Mouse (Mus musculus): ENCODE measurements around the gene Uhmk1.

Gene Uhmk1

DNA sequence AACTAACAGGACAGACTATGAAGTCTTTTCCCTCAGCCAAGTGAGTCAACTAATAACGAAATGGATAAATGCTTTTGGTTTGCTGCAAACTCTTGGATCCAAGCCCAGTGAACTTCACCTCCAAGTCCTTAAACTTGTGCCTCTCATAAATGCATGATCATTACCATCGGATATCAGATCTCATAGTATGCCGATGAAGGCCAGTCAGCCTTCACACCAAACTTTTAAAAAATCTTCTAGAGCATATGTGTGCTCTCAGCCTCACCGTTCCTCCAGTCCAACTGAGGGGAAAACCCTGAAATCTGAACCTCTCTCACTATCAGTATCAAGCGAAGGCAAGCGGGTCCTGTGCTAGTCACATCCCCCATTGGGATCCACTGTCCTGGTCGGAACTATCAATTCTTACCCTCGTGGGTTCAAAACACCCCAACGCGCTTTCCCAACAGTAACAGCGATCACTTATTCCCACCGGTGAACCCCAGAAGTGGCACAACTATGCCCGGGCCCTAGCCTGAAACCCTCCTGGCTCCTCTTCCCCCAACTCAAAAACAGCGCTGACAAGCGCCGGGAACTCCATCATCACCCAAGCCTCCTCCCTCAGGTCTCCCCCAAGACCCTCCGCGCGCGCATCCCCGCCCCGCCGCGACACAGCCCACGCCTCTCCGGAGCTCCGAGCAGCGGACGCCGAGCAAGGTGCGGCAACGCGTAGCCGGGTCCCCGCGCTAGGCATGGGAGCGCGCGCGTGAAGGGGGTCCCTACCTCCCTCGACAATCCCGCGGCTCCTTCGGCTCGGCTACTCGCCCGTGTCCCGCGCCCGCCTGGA, 41.0 kb downstream of the Uhmk1 start:
- peak; percentile 60 for DNase-seq

DNA sequence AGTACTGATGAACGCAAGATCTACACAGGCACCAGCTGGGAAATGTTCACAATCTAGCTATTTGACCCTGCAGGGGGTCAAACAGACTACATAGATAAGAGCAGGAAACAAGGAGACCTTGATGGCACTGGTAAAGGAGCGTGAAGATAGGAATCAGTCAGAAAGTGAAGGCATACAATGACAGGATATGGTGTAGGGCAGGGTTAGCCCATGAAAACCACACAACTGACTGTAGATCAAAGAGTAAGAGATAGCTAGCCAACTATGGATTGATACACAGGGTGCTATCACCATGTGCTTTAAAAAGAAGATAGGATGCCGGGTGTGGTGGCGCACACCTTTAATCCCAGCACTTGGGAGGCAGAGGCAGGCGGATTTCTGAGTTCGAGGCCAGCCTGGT, 47.4 kb downstream of the Uhmk1 start:
- DNase-seq = no peak

DNA sequence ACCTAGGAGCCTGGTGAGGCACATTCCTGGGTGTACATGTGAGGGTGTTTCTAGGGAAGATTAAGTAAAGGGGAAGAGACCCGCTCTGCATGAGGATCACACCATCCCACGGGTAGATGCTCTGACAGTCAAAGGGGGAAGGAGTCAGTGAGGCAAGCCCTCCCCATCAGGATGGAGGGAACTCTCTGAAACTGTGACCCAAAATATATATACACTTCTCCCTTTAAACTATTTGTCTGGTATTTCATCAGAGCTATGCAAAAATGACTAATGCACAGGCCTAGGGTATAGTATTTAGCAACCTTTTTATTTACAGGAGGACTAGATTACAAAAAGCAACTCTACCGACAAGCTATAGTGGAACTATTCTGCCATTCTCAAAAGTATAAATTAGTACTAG, 50.3 kb downstream of the Uhmk1 start:
- no peak for DNase-seq

DNA sequence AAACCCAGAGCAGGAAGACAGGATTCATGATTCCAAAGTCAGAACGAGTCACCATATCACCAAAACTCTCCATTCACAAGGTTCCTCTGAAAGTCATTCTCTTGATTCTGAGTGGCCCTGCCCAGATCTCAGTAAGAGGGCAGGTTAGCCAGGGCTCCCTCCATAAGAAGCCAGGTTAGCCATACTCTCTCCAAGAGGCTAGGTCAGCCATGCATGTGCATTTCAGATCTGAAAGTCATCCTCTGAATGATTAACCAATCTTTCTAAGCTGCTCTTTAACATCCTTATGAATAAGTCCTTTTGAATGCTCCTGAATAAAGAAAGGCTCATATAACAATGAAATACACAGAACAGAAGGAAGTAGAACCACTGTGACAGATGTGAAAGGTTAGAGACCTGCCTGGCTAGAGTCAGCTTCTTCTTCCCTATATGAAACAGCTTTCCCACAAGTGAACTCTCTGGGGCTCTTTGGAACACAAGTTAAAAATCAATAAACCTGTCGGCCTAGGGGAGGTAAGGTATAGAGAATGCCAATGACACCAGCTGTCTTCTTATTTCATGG, 51.1 kb downstream of the Uhmk1 start:
- no peak for DNase-seq

DNA sequence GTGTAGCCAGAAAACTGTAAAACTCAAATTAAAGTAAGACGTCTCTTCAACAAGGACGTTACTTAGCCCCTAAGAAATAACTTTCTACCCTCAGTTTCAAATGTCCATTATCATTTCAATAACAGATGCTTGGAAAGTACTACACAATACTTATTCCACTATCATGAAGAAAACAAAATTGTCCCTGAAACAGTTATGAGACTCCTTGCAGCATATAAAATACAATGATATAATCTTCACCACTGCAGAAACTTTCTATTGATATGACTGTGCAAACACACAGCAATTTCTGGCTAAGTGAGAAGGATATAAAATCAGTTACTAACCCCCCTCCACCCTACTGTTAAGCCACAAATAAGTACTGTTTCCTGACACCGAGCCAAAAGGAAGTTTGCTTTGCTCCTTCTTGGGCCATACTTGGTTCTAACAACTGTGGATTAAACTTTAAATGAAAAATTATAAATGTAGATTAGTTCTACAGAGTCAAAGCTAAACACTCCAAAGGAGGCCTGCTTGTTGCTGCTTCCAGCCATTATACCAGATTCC, 51.7 kb downstream of the Uhmk1 start:
- DNase-seq = peak; percentile 51

DNA sequence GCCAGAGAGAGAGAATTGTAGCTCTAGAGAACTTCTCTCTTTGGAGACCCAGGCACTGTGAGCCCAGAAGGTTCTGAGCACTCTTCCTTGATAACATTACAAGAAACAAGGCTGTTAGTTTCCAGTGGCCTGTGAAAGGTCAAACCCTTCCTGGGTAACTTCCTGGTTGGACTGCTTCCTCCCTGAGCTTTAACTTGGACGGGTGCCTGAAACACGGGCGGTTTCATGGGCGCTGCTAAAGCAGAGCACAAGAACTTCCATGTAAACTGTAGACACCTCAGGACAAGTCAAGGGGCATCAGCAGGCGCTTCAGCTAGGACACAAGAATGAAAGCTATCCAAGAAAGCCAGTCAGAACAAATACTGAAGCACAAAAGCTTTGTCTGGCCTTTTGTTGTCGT, 53.3 kb downstream of the Uhmk1 start:
- peak; percentile 59 for DNase-seq

DNA sequence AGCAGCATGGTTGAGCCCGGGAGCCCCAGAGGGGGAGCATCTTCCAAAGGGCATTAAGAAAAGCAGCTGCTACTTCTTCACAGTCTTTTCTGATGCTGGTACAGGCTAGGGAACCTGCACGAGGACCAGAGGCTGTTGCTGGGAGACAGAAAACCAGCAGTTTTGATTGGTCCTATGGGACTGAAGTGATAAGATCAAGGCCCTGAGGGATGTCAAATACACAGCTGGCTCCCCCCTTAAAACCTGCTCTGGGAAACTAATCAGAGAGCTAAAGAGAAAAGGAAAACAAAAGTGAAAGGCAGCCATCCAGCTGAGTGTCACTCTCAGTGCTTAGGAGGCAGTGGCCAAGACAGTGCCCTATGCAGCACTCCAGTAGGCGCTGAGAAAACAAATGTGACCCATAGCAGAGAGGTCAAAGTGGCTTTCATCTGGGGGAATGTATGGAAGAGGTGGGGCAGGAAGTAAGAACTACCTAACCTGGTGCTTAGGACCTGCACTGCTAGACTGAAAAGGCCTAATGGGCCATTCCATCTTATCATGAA, 54.7 kb downstream of the Uhmk1 start:
- no peak for DNase-seq

DNA sequence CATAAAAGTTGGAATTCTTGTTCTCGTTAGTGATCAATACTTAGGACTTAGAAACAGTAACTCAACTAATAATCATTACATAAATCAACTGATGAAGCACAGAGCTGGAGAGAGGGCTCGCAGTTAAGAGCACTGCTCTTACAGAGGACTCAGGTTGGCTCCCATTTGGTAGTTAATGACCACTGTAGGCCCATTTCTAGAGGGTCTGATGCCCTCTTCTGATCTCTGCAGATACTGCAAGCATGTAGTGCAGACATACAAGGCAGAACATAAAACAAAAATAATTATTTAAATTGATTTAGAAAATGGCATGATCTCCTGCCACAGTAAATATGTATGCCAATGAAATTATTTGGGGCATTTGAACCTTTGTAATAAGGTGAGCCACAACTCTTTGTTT, 55.5 kb downstream of the Uhmk1 start:
- DNase-seq = no peak

DNA sequence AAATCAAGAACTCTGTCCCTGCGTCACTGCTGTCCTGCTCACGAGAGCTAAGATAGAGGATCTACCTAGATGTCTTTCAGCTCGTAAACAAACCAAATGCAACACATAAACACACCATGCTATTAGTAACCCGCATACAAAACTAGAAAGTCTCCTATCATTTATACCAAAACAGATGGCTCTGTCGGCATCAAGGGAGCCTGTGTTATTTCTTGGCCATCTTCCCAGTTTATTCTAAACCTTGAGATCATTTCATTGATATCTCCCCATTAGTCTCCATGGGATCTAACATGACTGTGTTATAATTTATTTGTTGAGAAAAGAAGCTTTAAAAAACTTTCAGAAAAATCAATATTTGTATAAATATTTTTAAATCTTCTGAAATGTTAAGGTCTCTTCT, 59.4 kb downstream of the Uhmk1 start:
- DNase-seq = no peak

DNA sequence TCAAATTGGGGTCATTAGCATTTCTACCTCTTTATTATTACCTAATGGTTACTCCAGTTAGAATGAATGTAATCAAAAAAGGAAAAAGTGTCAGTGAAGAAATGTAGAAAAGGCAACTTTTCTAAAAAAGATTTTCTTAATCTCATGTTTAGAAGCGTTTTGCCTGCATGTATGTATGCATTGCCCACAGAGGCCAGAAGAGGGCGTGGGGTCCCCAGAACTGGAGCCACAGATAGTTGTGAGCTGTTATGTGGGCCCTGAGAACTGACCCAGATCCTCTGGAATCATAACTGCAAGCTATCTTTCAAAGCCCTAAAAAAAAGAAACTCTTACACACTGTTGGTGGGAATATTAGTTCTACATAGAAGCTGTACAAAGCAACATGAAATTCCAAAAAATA, 59.9 kb downstream of the Uhmk1 start:
- DNase-seq = no peak

DNA sequence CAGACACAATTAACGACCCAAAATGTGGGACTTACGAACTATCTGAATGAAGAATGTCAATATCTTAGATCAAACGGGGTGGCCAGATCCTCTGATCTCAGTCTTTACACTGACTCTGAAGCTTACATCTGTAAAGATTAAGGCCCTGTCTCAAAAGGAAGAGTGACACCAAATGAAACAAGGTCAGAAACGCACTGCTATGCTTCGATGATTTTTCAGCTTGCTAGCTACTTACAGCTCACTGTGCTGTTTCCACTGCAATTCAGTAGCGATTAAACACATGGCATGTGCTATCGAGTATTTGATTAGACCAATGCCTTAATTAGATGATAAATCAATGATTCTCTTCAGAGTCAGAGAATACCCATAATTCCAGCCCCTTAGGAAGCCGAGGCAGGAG, 61.2 kb downstream of the Uhmk1 start:
- no peak for DNase-seq

DNA sequence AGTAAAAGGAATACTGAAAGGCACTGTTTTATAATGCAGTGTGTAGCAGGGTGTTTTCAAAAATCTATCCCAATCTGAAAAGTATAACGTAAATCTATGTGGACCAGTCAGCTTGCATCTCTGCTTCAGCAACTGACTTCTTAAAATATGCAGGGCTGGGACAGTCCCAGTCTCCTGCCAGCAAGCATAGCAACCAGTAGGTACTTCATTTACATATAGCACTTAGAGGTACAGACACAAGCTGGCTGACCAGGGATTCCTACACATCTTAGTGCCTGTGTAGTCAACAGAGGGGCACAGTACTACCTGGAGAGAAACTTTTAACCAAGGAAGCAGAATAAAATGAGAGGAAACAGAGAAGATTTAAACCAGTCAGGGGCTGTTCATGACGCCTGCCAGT, 62.6 kb downstream of the Uhmk1 start:
- DNase-seq = no peak

DNA sequence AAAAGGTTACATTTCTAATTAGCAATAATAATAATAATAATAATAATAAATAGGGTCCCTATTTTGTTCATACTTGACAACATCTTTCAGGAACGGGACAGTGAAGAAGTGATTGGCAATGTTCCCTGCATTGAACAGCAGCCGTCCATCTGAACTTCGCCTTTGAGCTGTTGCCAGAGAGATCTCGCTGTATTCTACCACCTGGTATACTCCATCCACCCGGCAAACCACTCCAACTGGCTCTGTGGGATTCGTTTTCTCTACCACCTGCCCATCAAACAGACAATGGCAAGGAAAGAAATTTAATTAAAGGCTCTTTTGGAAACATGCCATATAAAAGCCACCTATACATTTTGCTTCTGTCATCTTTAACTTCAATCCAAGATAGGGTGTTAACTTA, 64.3 kb downstream of the Uhmk1 start:
- DNase-seq = no peak

DNA sequence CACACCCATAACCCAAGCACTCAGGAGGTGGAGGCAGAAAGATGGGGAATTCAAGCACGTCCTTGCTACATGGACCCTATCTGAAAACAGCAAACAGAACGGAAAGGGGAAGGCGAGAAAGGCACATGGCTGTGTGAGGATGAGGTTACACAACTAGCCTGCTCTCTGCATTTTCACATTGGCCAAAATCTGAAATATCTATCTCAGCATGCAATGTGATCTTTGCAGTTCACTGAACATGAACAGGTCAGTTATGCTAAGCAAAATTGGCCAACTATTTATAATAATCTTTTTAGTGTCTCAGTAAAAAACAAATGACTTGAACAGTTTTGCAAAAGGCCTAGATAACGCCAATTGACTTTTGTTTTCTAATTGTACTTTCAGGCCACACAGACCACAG, 65.4 kb downstream of the Uhmk1 start:
- DNase-seq = no peak

DNA sequence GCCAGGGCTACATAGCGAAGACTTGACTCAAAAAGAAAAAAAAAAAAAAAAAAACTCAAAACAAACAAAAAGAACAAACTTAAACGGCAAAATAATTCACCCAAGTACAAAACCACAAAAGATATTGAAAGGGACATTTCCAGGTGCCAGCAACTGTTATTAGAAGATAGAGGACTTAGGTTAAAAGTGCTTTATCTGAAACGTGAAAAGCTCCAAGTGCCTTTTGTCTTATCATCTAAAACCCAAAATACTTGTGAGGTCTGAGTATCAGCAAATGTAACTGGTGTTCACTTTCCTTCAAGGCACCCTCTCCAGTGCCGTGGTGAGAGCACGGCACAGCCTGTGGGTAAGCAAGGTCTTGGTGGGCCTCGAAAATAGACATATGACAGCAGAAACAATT, 66.7 kb downstream of the Uhmk1 start:
- no peak for DNase-seq

DNA sequence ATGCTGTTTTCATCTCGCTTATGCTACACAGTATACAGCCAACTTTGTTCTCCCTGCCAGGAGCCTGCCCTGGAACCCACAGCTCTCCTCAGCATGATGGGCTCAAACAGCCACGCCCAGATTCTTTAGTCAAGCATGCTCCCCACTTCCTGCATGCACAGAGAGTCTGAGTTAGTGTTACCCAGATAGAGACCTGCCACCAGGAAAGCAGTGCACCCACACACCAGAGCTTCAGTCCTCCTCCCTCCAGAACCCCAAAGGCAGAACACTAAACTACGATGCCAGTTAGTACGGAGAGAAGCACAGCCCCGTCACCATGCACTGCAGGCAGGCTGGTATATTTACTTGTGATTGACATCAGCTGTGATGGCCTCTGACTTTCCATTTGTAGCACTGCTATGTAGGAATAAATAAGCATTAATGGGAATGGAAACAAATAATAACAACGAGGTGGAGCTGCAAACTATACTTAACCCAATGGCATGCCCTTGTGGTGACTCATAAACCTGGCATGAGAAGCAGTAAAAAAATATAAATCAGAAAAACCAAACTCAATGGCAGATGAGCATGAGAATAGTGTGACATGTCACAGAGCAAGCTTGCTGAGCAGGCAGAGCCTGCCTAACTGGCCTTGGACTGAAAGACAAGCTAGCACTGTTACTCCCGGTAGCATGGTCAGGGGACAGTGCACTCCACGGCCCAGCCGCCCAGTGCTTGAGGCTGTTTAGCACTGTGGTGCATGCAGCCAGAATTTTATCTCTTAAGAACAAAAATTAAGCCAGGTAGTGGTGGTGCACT, 67.3 kb downstream of the Uhmk1 start:
- DNase-seq = no peak

DNA sequence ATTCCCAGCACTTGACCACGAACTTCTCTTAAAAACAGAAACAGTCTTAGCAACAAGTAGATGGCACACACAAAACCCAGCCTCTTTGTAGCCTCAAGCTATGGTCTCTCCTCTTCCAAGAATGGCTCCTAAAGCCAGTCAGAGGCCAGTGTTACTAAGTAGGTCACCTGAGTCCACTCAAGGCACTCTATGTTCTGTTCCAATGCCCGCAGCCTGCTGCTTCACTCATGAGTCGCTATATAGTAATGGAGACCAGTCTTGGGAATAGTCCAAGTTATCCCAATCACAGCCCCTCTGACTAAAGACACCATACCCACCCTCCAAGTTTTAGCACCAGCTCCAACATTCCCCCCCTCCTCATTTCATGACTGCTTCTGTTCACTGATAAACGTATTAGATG, 69.6 kb downstream of the Uhmk1 start:
- no peak for DNase-seq

Measured in kidney, postnatal 14 days (tissue).